Mouse (Mus musculus) cerebellum, postnatal 10 days (tissue): Measurements from ENCODE around the gene Rab27a.
A peak's percentile ranks its signal among the peaks of the same experiment; 100 is the strongest.
"Not testable (repeated sequence)": the region's sequence is repeated elsewhere in the genome, so short reads cannot be mapped to it uniquely, and the experiment has no call there.

Experiments used
- DNase-seq, 2 experiments: peaks; one replicate each; pipeline ENCODE4 v3.0.0; 2021; ENCODE audit warnings: mixed read lengths in 2 of 2

Rab27a gene

DNA sequence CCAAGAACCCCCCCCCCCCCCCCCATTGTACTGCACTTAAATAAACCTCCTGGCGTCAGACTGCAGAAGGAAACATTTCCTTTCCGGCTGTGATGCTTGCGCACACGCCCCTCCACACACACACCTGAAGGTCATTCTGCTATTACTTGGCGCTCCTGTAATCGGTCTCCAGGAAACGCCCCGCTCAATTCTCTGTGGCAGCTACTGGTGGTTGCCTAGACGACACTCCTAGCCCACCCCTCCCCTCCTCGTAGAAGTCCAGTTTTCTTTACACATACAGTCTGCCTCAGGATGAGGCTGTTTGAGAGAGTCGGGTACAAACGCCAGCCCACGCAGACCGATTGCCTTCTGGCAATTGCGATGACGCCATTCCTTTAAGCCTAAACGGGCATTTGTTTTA lies 49.9 kb downstream of the Rab27a start:
- DNase-seq, result peak in 1 of 2 experiments; percentile 32

DNA sequence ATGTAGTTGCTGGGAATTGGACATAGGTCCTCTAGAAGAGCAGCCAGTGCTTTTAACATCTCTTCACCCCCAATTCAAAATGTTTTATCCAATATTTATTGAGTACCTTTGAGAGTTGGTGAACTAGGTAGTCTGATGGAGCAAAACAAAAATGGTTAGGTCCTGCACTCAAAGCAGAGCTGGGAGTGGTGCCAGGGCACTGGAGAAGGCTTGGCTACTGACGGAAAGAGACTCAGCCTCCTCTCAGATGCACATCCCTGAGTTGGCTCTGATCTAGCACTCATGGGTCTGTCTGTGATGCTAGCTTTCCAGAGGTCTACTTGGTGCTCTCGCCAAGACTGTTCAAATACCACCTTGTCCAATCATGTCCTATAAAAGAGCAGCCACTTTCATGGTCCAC lies 53.2 kb downstream of the Rab27a start:
- DNase-seq, result peak; percentile 53 to 57

DNA sequence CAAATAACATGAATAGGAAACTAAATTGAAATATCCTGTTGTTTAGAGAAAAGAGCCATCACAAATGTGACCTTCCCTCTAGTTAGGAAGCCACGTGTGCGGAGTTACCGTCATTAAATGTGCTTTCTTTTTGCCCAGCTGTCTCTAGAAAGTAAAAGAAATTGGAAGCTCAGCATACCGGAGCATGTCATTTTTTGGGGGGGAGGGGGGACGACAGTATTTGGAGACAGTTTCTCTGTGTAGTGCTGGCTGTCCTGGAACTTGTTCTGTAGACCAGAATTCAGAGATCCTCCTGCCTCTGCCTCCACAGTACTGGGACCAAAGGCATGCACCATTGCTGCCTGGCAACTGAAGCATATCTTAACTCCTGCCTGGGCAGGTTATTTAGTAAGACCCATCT lies 56.9 kb downstream of the Rab27a start, which contains the start of gene Khdc3:
Gene Khdc3 (plus strand): TSS at position 301 of the 400 bp plus-strand sequence.
- DNase-seq, result no peak

DNA sequence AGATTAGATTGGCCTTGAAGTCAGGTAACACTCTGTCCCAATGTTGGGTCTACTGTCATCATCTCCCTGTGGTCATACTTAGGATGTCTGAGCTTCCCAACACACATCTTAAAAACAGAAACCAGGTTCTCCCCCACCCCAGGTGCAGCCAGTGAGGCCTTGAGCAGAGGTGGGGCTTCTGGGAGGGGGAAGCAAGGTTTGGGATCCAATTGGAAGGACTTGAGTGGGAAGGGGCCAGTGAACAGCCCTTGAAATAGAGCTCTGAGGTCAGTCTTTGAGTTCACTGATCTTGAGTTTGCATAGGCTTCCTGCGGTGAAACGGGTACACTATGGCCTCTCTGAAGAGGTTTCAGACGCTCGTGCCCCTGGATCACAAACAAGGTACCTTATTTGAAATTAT lies 57.5 kb downstream of the Rab27a start, which contains the start of gene Gm20509:
Gene Gm20509 (plus strand): TSS at position 290 of the 400 bp plus-strand sequence.
- DNase-seq, result no peak

DNA sequence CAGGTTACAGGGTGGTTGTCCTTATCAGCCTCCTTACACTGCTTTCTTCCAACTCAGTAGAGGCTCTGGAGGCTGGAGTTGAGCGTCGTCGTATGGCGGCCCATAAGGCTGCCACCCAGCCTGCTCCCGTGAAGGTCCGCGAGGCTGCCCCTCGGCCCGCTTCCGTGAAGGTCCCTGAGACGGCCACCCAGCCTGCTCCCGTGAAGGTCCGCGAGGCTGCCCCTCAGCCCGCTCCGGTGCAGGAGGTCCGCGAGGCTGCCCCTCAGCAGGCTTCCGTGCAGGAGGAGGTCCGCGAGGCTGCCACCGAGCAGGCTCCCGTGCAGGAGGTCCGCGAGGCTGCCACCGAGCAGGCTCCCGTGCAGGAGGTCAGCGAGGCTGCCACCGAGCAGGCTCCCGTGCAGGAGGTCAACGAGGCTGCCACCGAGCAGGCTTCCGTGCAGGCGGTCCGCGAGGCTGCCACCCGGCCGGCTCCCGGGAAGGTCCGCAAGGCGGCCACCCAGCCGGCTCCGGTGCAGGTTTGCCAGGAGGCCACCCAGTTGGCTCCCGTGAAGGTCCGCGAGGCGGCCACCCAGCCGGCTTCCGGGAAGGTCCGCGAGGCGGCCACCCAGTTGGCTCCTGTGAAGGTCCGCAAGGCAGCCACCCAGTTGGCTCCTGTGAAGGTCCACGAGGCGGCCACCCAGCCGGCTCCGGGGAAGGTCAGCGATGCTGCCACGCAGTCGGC lies 58.7 kb downstream of the Rab27a start:
- DNase-seq, result peak in 1 of 2 experiments; percentile 62

DNA sequence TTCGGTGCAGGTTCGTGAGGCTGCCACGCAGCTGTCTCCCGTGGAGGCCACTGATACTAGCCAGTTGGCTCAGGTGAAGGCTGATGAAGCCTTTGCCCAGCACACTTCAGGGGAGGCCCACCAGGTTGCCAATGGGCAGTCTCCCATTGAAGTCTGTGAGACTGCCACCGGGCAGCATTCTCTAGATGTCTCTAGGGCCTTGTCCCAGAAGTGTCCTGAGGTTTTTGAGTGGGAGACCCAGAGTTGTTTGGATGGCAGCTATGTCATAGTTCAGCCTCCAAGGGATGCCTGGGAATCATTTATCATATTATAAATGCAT lies 59.2 kb downstream of the Rab27a start:
- peak in 1 of 2 experiments; percentile 58 for DNase-seq

DNA sequence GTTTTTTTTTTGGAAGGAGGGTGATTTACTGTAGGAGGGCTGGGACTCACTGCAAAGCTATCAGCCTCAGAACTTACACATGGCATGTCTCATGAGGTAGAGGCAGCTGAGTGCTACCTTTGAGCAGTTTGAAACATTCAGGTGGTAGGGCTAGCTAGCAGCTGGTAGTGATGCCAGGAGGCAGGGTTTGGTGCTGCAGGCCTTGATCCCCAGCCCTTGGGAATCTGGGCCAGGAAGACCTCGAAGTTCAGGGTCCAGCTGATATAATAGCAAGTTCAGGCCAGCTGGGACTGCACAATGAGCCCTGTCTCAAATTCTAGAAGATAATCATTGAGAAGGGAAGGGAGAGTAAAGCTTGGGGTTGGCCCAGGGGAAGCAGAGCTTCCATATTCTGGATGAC lies 60.5 kb downstream of the Rab27a start:
- DNase-seq, result no peak

DNA sequence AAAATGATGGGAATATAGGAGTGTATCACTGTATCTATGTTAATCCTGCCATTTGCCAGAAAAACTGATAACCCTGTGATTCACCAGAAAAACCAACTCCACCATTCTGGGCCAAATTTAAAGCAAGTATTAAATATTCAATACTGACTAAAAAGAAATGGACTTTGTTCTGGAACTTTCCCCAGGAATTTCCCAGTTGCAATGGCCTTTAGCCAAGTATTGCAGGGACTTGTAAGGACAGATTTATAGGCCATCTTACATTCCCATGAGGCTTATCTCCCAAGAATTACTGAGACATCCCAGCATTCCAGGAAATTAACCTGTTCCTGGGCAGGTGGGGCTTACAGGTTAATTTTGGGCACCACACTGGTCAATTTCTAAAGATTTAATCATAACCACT lies 61.1 kb downstream of the Rab27a start:
- no peak for DNase-seq

DNA sequence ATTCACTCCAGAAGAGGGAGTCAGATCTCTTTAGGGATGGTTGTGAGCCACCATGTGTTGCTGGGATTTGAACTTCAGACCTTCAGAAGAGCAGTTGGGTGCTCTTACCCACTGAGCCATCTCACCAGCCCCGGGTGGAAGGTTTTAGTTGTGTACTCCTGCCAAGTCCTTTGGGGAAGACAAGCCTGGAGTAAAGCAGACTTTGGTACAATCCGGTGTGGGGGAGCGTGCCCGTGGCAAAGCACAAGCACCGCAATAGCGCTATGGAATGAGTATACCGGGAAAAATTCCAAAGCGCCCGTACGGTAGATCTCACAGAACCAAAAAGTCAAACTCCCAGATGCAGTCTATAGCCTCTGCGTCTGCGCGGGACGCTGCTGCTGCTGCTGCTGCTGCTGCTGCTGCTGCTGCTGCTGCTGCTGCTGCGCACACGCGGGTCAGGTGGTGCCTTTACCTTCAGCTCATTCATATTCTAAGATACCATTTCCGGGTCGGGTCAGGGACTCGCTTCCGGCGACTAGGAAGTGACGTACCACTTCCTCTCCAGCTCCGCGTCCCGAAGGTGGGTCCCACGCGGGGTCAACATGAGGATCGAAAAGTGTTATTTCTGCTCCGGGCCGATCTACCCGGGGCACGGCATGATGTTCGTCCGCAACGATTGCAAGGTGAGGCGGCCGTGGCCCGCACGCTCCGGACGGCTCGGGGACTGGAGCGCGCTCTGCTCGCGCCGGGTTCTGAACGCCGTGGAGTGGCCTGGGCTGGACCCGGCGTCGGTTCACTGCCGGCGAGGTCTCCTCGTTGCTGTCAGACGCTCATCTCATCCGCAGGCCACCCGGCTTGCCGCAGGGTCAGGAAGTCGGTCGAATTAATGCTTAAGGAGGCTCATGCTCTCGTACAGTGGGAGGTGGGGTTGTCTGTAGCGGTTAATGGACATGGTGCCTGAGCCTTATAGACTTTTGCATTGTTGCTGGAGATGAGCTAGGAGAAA lies 68.6 kb downstream of the Rab27a start, which contains the start of gene Rsl24d1:
Gene Rsl24d1 (plus strand): TSS at position 508 of the 988 bp plus-strand sequence.
- peak; percentile 88 to 90 for DNase-seq

DNA sequence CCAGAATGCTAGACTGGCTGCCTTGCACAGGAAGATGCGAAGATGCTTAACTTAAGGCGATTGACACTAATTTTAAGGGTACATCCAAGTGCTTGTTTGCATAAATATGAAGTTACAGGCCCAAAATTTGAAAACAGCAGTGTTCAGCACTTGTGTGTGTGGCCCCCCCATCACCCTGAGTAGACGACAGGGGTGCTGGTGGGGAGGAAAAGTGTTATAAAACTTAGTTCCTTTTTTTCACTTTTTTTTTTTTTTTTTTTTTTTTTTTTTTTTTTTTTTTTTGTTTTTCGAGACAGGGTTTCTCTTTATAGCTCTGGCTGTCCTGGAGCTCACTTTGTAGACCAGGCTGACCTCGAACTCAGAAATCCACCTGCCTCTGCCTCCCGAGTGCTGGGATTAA lies 72.0 kb downstream of the Rab27a start:
- DNase-seq, result not testable (repeated sequence)

DNA sequence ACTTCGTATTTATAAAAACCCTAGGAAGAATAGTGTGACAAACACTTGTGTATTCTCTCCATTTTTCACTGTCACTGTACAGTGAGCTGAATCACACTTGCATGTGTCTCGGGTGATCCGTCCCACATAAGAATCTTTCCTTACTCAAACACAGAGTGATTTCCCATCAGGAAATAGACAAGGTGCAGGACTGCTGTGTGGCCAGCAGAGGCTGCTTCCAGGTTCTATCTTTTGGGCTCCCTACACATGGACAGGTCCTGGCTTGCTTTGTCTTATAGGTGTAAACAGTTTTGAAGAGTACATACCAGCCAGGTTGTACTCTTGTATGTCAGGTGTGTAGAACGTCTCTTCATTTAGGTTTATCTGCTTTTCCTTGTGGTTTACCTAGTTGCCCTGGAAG lies 73.4 kb downstream of the Rab27a start:
- no peak for DNase-seq

DNA sequence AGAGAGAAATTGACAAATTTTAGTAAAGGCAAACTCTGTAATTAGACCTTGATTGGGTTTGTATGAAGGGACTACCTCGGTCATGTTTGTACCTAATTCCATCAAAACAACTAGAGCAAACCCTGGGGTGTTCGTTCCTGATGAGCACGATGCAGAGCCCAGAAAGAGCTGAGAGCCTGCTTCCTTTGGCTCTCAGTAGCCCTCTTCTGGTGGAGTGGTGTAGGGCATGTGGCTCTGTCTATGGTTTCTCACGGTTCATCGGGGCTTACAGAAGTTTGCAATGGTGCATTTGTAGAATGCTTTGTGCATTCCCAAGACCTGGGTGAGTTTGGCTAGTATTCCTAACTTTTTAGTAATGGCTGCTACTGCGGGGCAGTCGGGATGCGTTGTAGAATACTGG lies 77.1 kb downstream of the Rab27a start:
- DNase-seq, result peak; percentile 58 to 60

DNA sequence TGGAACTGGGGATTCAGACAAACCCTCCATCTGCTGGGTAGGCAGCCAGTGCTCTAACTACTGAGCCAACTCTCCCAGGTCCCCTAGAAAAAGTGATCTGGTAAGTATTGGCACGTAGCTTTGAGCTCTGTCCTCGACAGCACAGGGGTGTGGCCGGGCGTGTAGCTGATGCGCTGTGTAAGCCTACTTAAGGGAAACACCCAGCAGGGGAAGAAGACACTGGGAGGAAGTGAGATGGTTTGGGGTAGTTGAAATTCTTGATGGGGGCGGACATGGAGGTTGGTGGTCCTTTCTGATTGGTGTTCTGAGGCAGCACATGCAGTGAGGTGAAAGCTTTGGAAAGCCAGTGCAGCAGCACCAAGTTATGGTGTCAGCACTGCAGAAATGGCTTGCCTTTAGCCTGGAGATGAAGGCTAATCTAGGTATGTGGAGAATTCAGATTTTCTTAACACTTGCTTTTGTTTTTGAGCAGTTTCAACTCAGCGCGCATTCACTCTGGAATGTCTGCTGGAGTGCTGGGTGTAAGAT lies 80.5 kb downstream of the Rab27a start:
- DNase-seq, result no peak

DNA sequence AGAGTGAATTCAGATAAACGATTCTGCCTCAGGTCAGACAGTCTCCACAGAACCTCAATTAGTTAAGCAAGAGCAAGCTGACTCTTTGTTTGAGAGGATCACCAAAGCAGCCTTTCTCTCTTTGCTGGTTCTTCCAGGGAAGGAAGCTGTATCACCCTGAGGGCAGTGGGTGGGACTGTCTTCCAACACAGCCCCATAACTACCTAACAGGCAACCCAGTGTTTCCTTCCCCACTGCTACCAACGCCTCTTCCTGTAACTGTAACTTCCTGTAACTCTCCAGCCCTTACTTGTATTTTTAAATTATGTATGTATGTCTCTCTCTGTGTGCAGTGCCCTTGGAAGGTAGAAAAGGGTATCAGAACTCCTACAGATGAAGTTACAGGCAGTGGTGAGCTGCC lies 82.8 kb downstream of the Rab27a start:
- DNase-seq, result no peak

DNA sequence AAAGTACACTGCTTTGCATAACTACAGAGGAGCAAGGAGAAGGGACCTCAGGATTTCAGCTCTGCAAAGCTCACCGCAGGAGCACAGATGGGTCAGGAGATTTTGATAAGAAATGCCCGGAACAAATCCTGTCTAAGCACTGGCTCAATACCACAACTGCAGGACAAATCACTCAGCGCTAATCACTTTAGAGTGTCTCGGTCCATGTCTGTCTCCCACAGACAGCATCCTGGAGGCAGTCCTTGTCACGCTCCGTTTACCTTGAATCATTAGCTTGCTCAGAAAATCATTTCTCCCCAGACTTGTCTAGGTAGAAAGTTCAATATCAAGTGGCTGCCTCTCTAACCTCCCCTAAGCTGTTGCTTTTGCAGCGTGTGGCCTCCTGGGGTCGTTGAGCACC lies 85.2 kb downstream of the Rab27a start:
- DNase-seq, result no peak

DNA sequence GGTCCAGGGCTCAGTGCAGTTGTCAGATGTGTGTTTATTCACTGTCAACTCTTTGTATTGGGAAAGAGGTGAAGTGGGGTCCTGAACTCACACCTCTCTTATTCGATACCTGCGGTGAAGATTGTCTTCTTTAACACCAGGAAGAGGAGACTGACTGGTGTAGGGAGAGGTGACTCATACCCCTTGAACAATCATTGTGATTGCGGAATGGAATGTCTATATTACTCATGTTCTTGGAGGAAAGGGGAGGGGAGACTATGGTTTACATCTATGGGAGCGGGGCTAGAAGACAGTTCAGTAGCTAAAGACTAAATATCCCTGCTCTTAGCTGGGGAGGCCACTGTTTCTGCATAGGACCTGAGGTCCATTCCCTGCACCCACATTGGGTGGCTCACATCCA lies 85.9 kb downstream of the Rab27a start:
- no peak for DNase-seq

DNA sequence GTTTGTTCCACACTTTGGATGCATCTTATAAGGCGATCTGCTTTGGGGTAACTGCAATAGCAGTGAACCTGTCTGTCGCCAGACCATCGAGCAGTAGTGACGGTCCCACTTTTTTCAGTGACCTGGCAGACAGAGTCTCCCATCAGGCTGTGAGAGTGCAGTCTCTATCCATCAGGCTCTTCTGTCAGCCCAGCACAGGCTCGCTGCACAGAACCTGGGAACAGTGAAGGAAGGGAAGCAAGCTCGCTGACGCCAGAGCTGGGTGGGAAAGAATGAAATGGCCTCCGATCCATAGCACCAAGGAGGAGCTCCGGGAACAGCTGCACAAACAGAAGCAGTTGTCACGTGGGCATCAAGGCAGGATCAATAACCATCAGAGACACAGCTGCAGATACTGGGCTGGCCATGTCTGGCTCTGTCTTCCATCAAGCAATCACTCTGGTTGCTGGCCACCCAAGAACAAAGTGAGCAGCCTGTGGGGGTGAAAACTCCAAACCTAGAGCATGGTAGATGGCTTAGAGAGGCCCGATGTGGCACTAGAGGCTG lies 92.8 kb downstream of the Rab27a start:
- no peak for DNase-seq
